Mouse (Mus musculus): ENCODE data around the gene C7. TPM values are rescaled to one million over a fixed set of nuclear protein-coding genes. Genes with fewer than 3 reads are reported as not detected.

The C7 gene
- polyA plus RNA-seq, 1 experiment from 2014 or later: not detected

Other genes with a start within 250 kb of the C7 start
- gene Mroh2b, start 165.0 kb downstream of the C7 start, polyA plus RNA-seq (2016; fragmentation: Nextera tagmentation; extraction: Ambion mirVana): not detected in 2 replicates
- 0.45 and 1.1 TPM in 2 replicates for gene Card6, start 44.8 kb upstream of the C7 start, polyA plus RNA-seq (2016; fragmentation: Nextera tagmentation; extraction: Ambion mirVana)
- 475 and 476 TPM in 2 replicates for gene Rpl37, start 52.9 kb upstream of the C7 start, polyA plus RNA-seq (2016; fragmentation: Nextera tagmentation; extraction: Ambion mirVana)
- gene Prkaa1, start 80.1 kb upstream of the C7 start, polyA plus RNA-seq (2016; fragmentation: Nextera tagmentation; extraction: Ambion mirVana): 14.7 and 14.9 TPM in 2 replicates
- 42.4 and 46.2 TPM in 2 replicates for gene Ttc33, start 121.8 kb upstream of the C7 start, polyA plus RNA-seq (2016; fragmentation: Nextera tagmentation; extraction: Ambion mirVana)
- gene Ptger4, start 180.4 kb upstream of the C7 start, polyA plus RNA-seq (2016; fragmentation: Nextera tagmentation; extraction: Ambion mirVana): 0.82 and 0.84 TPM in 2 replicates